Mouse (Mus musculus): ENCODE measurements around the gene Rab25. TPM values are rescaled to one million over a fixed set of nuclear protein-coding genes. Genes with fewer than 3 reads are reported as not detected.
A peak's percentile ranks its signal among the peaks of the same experiment; 100 is the strongest.

Rab25 gene
- polyA plus RNA-seq, 1 experiment from 2014 or later, result 1.1 TPM

- Histone ChIP-seq H3K4me3 (ENCODE audit: low read depth, low read length) (peak overlapping the region; percentile 96), H3K36me3 (ENCODE audit: control insufficient read depth, insufficient read depth, low read length) (peaks cover 7% of the 10 kb centered on the region), H3K4me1 (replicated peaks; ENCODE audit: control insufficient read depth, insufficient read depth, low read length) (peaks cover 50% of the 10 kb centered on the region), H3K27ac (ENCODE audit: low read depth, low read length) (peak overlapping the region; percentile 99), H3K9ac (ENCODE audit: low read length) (peak overlapping the region; percentile 100), H3K4me2 (ENCODE audit: low read depth, low read length, severe bottlenecking) (peak overlapping the region; percentile 91), H3K9me3 (ENCODE audit: control insufficient read depth, low read length) (no peaks in the 10 kb centered on the region), H3K27me3 (ENCODE audit: control insufficient read depth, insufficient read depth, low read length) (no peaks in the 10 kb centered on the region)
- WGBS, result 2% methylated on average over 5 of the region's 5 CpGs
- ATAC-seq (replicated peaks; ENCODE audit: low FRiP score) (no peak), DNase-seq (ENCODE audit: low spot score) (no peak)
These were observed 14.4 kb downstream of the Rab25 start for GRCm38 (mm10) chr3:88533706-88534105.

DNA sequence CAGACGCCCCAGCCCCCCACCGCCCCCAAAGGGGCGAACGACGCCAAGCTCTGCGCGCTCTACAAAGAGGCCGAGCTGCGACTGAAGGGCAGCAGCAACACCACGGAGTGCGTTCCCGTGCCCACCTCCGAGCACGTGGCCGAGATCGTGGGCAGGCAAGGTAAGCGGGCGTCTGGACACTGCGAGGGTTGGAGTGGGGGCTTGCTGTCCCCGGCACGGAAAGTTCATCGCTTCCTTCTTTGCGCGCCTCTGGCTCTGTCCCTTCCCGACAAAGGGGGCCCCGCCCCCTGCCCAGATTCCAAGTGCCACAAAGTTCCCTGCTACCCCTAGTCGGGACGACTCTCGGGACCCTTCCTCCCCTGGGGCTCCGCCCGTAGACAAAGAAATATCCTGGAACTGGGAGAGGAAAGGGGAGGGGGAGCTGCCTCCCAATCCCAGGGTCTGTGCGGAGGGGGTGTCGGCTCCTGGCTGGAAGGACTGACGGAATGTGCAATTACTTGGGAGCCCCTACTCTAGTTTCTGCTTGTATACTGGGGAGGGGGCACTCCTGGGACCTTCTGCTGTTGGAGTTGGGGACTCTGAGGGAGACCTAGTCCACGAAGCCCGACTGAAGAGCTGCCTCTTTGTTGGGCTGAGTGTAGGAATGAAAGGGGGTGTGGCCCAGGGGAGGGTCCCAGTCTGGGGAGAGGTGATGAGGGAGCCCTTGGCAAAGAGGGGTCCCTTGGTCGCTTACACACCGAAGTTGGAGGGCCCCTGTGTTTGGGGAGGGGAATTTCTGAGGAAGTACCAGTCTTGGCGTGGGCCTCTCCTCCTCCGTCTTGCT, 15.2 kb downstream of the Rab25 start:
- peaks cover 45% of the 10 kb centered on the region for H3K4me1 ChIP-seq (replicated peaks; ENCODE audit: control insufficient read depth, insufficient read depth, low read length)
- 0% methylated on average over 40 of the region's 40 CpGs for WGBS
- H3K9me3 ChIP-seq (ENCODE audit: control insufficient read depth, low read length), result no peaks in the 10 kb centered on the region

DNA sequence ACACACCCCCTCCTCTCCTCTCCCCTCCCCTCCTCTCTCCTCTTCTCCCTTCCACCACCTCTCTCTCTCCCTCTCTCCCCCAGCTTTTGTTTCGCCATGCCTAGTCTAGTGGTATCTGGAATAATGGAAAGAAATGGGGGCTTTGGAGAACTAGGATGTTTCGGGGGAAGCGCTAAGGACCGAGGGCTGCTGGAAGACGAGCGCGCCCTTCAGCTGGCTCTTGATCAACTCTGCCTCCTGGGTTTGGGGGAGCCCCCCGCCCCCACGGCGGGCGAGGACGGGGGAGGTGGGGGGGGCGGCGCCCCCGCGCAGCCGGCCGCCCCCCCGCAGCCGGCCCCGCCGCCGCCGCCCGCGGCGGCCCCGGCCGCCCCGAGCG, 15.8 kb downstream of the Rab25 start, which contains the start of gene Mex3a:
Mex3a (plus strand) TSS at position 97 of the 376 bp plus-strand sequence.
- no peak; the same call in 1 of the 2 replicates for ATAC-seq (replicated peaks; ENCODE audit: low FRiP score)
- Histone ChIP-seq H3K4me2 (ENCODE audit: low read depth, low read length, severe bottlenecking) (peak within 1 kb of the TSS; percentile 91), H3K36me3 (ENCODE audit: control insufficient read depth, insufficient read depth, low read length) (peaks cover 5% of the 10 kb centered on the region; the same call in 1 of the 2 replicates), H3K9ac (ENCODE audit: low read length) (peak within 1 kb of the TSS; percentile 100), H3K27me3 (ENCODE audit: control insufficient read depth, insufficient read depth, low read length) (no peaks in the 10 kb centered on the region), H3K9me3 (ENCODE audit: control insufficient read depth, low read length) (no peaks in the 10 kb centered on the region), H3K4me1 (replicated peaks; ENCODE audit: control insufficient read depth, insufficient read depth, low read length) (peaks cover 43% of the 10 kb centered on the region), H3K4me3 (ENCODE audit: low read depth, low read length) (peak within 1 kb of the TSS; percentile 96), H3K27ac (ENCODE audit: low read depth, low read length) (peak within 1 kb of the TSS; percentile 99)
- 2% methylated on average over 17 of the region's 31 CpGs for WGBS
- no peak for DNase-seq (ENCODE audit: low spot score)

More for the DNA sequence above, 15.2 kb downstream of the Rab25 start:
- peak overlapping the region; percentile 96 for H3K4me3 ChIP-seq (ENCODE audit: low read depth, low read length)
- peak overlapping the region; percentile 91 for H3K4me2 ChIP-seq (ENCODE audit: low read depth, low read length, severe bottlenecking)
- peaks cover 7% of the 10 kb centered on the region; the same call in 1 of the 2 replicates for H3K36me3 ChIP-seq (ENCODE audit: control insufficient read depth, insufficient read depth, low read length)
- DNase-seq (ENCODE audit: low spot score) (peak; percentile 88), ATAC-seq (replicated peaks; ENCODE audit: low FRiP score) (peak; percentile 49)
- no peaks in the 10 kb centered on the region for H3K27me3 ChIP-seq (ENCODE audit: control insufficient read depth, insufficient read depth, low read length)
- H3K27ac ChIP-seq (ENCODE audit: low read depth, low read length), result peak overlapping the region; percentile 99
- H3K9ac ChIP-seq (ENCODE audit: low read length), result peak overlapping the region; percentile 100

DNA sequence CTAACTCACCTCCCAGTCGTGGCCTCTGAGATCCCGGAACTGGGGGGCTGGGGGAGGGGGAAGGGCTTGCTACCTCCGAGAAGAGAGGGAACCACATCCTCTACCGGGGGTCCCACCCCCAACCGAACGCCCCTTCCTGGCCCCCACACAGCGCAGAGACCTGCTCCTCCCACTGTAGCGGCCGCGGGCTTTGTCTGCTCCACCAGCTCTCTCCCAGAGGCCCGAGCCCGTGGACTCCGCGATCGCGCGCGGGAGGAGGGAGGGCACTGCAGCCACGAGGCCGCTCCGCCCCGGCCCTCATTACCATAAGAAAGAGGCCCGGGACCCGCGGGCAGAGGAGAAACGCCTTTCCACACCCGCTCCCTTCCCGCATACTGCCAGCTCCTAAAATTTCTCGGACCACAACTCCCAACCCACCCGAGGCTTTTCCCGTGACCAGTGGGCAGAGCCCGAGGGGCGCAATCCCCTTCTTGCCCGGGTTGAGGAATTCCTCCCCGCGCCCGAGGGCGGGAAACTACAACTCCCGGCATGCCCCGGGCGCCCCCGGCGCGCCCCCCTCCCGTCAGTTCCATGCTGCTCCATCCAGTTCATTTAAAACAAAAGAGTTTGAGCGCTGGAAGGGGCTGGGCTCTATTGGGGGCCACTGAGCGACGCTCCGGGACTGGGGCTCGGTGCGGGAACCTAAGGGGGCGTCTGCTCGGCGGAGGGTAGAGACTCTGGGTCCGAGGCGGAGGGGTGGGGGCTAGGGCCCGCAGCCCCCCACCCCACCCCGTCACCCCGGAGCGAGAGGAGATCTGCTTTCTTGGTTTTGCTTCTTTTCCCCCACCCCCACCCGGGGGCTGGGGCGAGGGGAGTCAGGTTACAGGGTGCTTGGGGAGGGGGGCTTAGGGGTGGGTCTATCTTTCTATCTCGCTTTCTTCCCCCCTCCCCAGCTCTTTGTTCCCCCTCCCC, 16.5 kb downstream of the Rab25 start:
- H3K4me1 ChIP-seq (replicated peaks; ENCODE audit: control insufficient read depth, insufficient read depth, low read length), result peaks cover 37% of the 10 kb centered on the region
- H3K4me2 ChIP-seq (ENCODE audit: low read depth, low read length, severe bottlenecking), result peak overlapping the region; percentile 91
- H3K36me3 ChIP-seq (ENCODE audit: control insufficient read depth, insufficient read depth, low read length), result peaks cover 5% of the 10 kb centered on the region; the same call in 1 of the 2 replicates
- H3K4me3 ChIP-seq (ENCODE audit: low read depth, low read length), result peak overlapping the region; percentile 96
- ATAC-seq (replicated peaks; ENCODE audit: low FRiP score), result peak; percentile 89
- 1% methylated on average over 62 of the region's 63 CpGs for WGBS
- H3K27ac ChIP-seq (ENCODE audit: low read depth, low read length), result peak overlapping the region; percentile 99
- DNase-seq (ENCODE audit: low spot score), result peak; percentile 97
- no peaks in the 10 kb centered on the region for H3K9me3 ChIP-seq (ENCODE audit: control insufficient read depth, low read length)
- peak overlapping the region; percentile 100 for H3K9ac ChIP-seq (ENCODE audit: low read length)
- no peaks in the 10 kb centered on the region for H3K27me3 ChIP-seq (ENCODE audit: control insufficient read depth, insufficient read depth, low read length)

GRCm38 (mm10) chr3:88530082-88530864, 17.8 kb downstream of the Rab25 start:
- ATAC-seq (replicated peaks; ENCODE audit: low FRiP score) (no peak), DNase-seq (ENCODE audit: low spot score) (peak; percentile 67)
- no peaks in the 10 kb centered on the region for H3K9me3 ChIP-seq (ENCODE audit: control insufficient read depth, low read length)
- H3K27me3 ChIP-seq (ENCODE audit: control insufficient read depth, insufficient read depth, low read length), result no peaks in the 10 kb centered on the region
- peak overlapping the region; percentile 96 for H3K4me3 ChIP-seq (ENCODE audit: low read depth, low read length)
- H3K36me3 ChIP-seq (ENCODE audit: control insufficient read depth, insufficient read depth, low read length), result no peaks in the 10 kb centered on the region
- WGBS, result 2% methylated on average over 11 of the region's 11 CpGs
- H3K9ac ChIP-seq (ENCODE audit: low read length), result peak overlapping the region; percentile 100
- H3K27ac ChIP-seq (ENCODE audit: low read depth, low read length), result peak overlapping the region; percentile 99
- peak overlapping the region; percentile 91 for H3K4me2 ChIP-seq (ENCODE audit: low read depth, low read length, severe bottlenecking)
- H3K4me1 ChIP-seq (replicated peaks; ENCODE audit: control insufficient read depth, insufficient read depth, low read length), result peaks cover 26% of the 10 kb centered on the region

DNA sequence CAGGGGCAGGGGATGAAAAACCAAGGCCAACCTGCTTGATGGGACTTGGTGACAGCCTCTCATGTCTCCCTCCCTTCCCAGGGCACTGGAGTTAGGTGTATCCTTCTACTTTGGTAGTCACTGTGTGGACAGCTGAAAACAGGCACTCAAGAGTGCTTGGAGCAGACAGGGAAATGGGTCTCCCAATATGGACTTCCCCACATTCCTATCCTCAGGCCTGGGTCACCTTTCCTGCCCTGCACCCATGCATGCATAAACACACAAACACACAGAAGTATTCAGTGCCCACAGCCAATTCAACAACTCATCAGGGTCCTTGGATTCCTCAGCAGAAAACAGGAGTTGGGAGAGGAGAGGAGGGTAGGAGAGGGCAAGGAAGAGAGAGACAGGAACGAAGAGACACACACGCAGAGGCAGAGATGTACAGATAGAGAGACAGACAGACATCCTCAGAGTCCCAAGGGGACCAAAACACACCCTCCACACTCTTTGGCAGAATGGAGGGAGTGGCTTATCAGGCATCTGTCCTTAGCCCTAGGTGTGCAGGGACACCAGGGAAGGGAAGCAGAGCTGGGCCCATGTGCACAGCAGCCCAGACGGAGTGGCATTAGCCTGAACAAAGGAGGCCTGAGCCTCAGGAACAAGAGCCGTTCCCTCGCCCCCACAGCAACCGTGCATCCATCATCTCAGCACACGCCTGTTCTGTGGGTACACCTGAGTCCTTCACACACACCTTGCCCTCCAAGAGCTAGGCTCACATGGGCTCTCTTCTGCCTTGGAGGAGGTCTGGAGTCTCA, 18.7 kb downstream of the Rab25 start:
- peaks cover 20% of the 10 kb centered on the region for H3K4me1 ChIP-seq (replicated peaks; ENCODE audit: control insufficient read depth, insufficient read depth, low read length)
- ATAC-seq (replicated peaks; ENCODE audit: low FRiP score), result no peak

GRCm38 (mm10) chr3:88528646-88529045, 19.5 kb downstream of the Rab25 start:
- no peak for ATAC-seq (replicated peaks; ENCODE audit: low FRiP score)
- WGBS, result 82% methylated on average over 11 of the region's 11 CpGs
- Histone ChIP-seq H3K4me2 (ENCODE audit: low read depth, low read length, severe bottlenecking) (no peak overlapping the region), H3K4me1 (replicated peaks; ENCODE audit: control insufficient read depth, insufficient read depth, low read length) (peaks cover 20% of the 10 kb centered on the region), H3K27ac (ENCODE audit: low read depth, low read length) (no peak overlapping the region), H3K9me3 (ENCODE audit: control insufficient read depth, low read length) (no peaks in the 10 kb centered on the region), H3K4me3 (ENCODE audit: low read depth, low read length) (no peak overlapping the region), H3K9ac (ENCODE audit: low read length) (no peak overlapping the region), H3K36me3 (ENCODE audit: control insufficient read depth, insufficient read depth, low read length) (peaks cover 3% of the 10 kb centered on the region; the same call in 1 of the 2 replicates), H3K27me3 (ENCODE audit: control insufficient read depth, insufficient read depth, low read length) (no peaks in the 10 kb centered on the region)
- DNase-seq (ENCODE audit: low spot score), result no peak

More for the DNA sequence above, 18.7 kb downstream of the Rab25 start:
- WGBS, result 26% methylated on average over 7 of the region's 7 CpGs
- H3K27me3 ChIP-seq (ENCODE audit: control insufficient read depth, insufficient read depth, low read length), result no peaks in the 10 kb centered on the region
- H3K27ac ChIP-seq (ENCODE audit: low read depth, low read length), result peak overlapping the region; percentile 99
- H3K4me3 ChIP-seq (ENCODE audit: low read depth, low read length), result peak overlapping the region; percentile 96
- peaks cover 3% of the 10 kb centered on the region; the same call in 1 of the 2 replicates for H3K36me3 ChIP-seq (ENCODE audit: control insufficient read depth, insufficient read depth, low read length)
- DNase-seq (ENCODE audit: low spot score), result peak; percentile 62
- no peaks in the 10 kb centered on the region for H3K9me3 ChIP-seq (ENCODE audit: control insufficient read depth, low read length)
- H3K4me2 ChIP-seq (ENCODE audit: low read depth, low read length, severe bottlenecking), result peak overlapping the region; percentile 91
- H3K9ac ChIP-seq (ENCODE audit: low read length), result peak overlapping the region; percentile 100
